Mouse (Mus musculus) fibroblast of lung, adult 2 months (primary cell): ENCODE measurements around the gene Zfp239.
"Not testable (repeated sequence)": the region's sequence is repeated elsewhere in the genome, so short reads cannot be mapped to it uniquely, and the experiment has no call there.

Experiments
- DNase-seq: peaks from one replicate; pipeline ENCODE4 v3.0.0-alpha.2; 2011; ENCODE audit warnings: low read depth

Gene Zfp239

GRCm38 (mm10) chr6:117861848-117862247, at the start of gene Zfp239:
Zfp239 (plus strand) TSS chr6:117862100.
- no peak for DNase-seq

GRCm38 (mm10) chr6:117814681-117815080, 47.2 kb upstream of the Zfp239 start:
- no peak for DNase-seq

DNA sequence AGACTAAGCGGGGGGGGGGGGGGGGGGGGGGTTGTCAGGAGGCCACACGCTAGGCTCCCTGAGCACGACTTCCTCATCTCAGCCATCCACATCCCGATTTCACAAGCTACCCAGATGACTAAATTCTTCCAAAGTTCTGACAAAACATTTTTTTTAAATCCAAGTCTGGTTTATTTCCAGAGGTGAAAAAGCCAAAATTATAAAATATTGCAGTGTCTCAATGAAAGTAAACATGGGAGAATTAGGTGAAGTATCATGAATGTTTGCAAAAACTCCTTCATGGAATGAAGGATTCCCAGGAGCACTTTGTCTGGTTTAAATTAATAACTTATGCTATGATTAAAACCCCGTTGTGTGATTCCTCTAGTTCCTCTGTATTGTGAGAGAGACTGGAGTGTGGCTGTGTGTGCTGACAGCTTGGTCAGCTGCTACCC, 44.8 kb upstream of the Zfp239 start:
- peak; percentile 56 for DNase-seq

GRCm38 (mm10) chr6:117820327-117820726, 41.6 kb upstream of the Zfp239 start:
- DNase-seq: no peak

DNA sequence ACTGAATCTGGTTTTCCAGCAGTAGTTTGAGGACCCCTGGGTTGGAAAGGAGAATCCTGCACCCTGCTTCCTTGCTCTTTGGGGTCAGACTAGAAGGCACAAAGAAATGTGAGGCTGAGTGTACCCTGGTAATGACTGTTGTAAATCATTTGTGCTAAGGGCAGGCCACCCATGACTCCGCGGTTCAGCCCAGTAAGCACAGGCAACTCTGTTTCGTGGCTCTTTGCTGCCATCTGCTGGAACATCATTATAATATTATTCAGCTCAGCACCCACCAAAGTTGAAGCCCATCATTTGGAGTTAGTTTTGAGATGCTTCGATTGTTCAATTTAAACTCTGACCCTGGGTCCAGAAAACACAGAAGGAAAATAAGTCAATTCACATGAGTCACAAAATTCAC, 36.5 kb upstream of the Zfp239 start:
- peak; percentile 39 for DNase-seq

- DNase-seq: no peak
Observed at GRCm38 (mm10) chr6:117828273-117828672, 33.6 kb upstream of the Zfp239 start.

GRCm38 (mm10) chr6:117840686-117841510, 21.0 kb upstream of the Zfp239 start, which contains the start of gene Zfp637:
Zfp637 (plus strand) TSS chr6:117841180.
- peak; percentile 76 for DNase-seq

DNA sequence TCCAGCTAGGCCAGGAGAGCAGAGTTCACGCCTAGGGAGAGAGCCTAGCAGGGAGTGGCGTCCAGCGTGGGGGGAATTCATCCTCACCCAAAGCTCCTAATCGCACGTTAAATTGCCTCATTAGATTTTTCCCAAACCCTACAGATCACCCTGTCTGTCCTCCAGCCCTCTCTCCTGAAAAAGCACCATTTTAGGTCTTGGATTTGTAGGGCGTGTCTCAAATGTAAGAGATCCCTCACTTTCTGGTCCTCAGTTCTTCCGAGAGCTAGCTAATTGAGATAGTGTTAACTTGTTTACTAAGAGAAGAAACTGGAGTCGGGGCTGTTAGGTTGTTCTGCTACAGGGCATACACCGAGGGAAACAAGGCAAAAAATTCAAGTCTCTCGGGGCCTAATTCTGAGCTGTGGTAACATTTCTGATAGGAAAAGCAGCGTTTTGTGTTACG, 20.4 kb upstream of the Zfp239 start:
- peak; percentile 19 for DNase-seq

DNA sequence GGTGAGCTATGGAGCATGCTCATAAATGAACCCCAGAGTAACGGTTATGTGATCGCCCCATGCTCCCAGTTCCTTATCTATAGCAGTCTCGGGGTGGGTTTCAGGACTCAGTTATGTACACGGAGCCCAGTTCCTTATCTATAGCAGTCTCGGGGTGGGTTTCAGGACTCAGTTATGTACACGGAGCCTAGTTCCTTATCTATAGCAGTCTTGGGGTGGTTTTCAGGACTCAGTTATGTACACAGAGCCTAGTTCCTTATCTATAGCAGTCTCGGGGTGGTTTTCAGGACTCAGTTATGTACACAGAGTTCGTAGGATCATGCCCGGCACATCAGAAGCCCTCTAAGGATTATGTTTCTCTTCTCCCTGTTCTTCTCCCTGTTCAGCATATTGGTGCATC, 17.3 kb upstream of the Zfp239 start:
- DNase-seq: no peak

GRCm38 (mm10) chr6:117846671-117847070, 15.2 kb upstream of the Zfp239 start:
- not testable (repeated sequence) for DNase-seq

GRCm38 (mm10) chr6:117847772-117848171, 14.1 kb upstream of the Zfp239 start:
- DNase-seq: no peak

DNA sequence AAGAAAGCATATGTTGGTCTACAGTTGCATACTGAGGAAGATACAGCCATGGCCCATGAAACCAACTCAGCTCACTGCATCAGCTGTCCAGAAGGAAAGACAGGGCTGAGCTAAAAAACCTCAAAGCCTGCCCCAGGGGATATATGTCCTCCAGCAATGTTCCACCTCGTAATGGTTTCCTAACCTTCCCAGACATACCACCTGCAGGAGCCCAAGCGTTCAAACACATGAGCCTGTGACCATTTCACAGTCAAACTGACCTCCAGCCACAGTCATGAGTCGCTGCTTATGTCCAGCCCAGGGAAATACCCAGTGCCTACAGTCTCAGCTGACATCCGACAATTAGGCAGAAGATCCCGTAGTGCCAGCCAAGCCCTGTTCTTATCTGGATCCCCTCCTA, 13.3 kb upstream of the Zfp239 start:
- DNase-seq: no peak

- DNase-seq: no peak
Observed at GRCm38 (mm10) chr6:117851747-117852146, 10.2 kb upstream of the Zfp239 start.

DNA sequence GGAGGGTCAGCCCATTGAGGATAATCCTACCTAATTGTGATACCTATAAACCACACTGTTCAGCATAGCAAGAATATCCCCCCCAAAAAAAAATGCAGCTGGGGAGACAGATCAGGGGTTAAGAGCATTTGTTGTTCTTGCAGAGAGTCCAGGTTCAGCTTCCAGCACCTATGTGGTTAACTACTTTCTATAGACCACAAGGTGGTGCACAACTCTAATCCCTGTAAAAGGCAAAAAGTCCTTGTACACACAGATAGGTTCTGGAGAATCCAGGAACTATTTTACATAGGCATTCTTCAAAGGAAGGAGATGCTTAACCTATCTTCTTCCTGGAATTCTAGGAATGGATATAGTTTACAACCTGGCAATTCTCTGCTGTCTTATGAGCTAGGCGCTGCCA, 3.9 kb upstream of the Zfp239 start:
- no peak for DNase-seq

GRCm38 (mm10) chr6:117862465-117862864, 565 bp downstream of the Zfp239 start:
- DNase-seq: no peak

DNA sequence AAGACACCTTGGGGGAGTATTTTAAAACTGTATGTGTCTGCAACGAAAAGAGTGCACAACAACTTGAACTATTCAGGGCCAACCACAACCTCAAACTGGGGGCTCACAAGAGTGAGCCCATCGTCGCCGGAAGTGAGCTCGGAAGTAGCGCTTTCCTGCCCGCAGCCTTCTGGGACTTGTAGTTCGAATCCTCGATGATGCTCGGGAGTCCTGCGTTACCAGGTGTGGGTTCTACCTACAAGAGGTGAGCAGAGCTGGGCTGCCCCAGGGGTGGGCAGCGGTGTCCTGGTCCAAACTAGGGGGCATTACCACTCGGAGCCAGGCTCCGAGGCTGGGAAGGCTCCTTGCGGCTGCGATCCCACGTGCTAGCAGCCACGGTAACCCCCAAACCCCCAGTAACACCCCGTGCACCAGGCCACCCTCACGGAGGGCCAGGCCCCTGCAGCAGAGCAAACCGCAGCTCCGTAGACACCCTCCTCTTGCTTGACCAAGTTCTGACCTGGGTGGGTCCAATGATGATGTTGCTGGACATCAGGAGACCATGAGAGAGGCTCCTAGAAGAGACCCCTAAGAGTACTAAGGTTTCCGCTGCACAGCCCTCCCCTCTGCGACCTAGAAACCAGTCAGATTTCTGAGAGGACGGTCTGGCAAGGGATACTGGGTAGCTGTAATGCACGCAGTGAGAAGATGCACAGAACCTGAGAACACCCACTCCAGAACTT, 1.2 kb downstream of the Zfp239 start:
- peak; percentile 16 for DNase-seq

DNA sequence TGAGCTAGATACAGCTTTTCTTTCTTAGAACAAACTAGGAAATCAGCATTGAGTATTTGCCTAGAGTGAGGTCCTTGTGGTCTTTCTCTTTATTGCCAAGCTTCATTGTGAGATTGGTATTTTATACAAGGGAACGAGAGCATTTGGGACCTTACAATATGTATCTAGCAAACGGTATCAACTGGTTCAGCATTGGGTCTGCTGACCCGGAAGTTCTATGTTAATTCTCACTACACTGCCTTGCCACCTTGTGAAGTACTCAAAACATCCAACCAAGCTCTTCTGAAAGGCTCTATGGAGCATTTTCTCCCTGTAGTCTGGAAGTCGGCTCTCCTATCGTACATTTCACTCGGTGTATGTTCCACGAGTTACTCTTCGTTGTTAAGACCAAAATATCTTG, 1.9 kb downstream of the Zfp239 start:
- no peak for DNase-seq

- no peak for DNase-seq
Observed at GRCm38 (mm10) chr6:117868187-117868586, 6.3 kb downstream of the Zfp239 start.

DNA sequence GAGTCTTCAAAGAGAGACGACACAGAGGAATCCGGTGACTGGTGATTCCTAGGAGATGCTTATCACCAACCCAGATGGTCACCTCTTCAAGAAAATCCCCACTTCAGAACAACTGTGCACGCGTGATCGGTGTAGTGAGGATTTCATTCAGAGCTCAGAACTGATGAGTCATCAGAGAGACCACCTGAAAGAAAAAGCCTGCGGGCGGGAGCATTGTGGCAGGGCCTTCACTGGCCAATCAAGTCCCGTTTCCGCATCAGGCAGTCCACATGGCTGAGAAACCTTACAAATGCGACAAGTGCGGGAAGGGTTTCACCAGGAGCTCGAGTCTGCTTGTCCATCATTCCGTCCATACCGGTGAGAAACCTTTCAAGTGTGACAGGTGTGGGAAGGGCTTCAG, 9.1 kb downstream of the Zfp239 start:
- DNase-seq: no peak

DNA sequence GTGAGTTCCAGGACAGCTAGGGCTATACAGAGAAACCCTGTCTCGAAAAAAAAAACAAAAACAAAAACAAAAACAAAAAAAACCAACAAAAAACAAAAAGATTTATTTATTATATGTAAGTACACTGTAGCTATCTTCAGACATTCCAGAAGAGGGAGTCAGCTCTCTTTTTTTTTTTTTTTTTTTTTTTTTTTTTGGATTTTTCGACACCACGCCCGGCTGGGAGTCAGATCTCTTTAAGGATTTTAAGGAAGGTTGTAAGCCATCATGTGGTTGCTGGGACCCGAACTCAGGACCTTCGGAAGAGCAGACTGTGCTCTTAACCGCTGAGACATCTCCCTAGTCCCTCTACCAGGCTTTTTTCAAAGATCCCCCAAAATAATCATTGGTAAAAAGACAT, 11.6 kb downstream of the Zfp239 start:
- not testable (repeated sequence) for DNase-seq

DNA sequence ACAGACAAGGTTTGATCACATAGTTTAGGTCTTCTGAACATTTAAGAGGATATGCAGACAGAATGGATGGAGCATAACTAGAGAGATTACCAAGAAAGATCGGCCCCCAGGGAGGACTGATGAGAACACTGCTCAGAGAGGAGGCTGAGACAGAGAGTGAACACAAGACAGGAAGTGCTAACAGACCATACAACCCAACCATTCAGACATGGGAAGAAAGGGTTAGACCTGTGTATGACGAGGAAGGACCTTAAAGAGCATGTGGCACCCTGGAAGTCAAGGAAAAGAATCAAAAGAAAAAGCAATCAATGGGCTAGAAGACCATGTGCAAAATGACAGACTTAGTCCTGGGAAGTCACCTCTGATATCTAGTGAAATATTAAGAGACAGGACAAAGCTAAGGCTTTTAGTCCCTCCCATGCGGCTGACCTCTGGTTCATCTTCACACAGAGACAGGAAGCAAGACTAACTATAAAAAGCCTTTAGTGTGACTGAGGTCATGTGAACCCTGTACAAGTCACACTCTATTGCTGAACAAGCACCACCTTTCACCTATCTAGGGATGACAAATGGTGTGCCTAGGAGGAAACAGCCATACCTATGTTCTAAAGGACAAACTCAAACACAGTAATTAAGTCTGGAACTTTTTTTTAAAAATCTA, 12.9 kb downstream of the Zfp239 start:
- no peak for DNase-seq

DNA sequence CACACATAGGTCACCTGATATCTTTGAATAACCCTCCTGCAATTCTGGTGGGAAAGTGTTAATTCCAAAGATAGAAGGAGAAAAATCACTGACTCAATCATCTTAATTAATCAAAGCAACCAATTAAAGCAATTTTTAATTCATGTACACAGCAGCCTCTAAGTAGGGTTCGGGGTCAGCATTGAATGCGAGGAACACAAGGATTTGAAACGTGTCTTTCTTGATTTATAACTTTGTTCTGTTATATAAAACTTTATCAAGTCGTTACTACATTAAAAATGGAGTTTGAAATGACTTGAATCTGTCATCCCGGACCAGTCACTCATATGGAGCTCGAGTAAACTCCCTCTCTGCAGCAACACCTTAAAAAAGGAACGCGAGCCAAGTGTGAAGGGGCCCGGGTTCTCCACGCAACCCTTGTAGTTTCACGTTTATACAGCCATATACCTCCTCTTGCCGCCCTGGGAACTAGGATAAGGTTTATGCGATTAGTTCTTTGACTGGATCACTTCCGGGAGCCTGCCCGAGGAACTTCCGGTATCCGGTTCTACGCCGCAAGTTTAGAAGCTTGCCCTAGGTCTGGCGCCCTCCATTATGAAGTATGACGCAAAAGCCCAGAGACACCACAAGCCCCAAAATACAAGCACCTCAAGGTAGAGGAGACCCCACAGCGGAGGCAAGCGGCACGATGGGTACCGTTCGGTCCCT, 17.0 kb downstream of the Zfp239 start:
- DNase-seq: peak; percentile 79
